Mouse (Mus musculus) liver, embryonic 12.5 days (tissue): ENCODE measurements around the gene Sostdc1. TPM values are rescaled to one million over a fixed set of nuclear protein-coding genes. Genes with fewer than 3 reads are reported as not detected.

Source experiments
- polyA plus RNA-seq: library from polyadenylated mRNA; unstranded; fragments of >200 nt; fragmentation: Nextera tagmentation; extraction: Ambion mirVana; gene quantifications from 2 replicates; pipeline ENCODE4 v1.2.1, GENCODE M21; 2016

Sostdc1 gene
- polyA plus RNA-seq, 1 experiment from 2014 or later: 0.19 TPM

Other genes with a start within 250 kb of the Sostdc1 start
- gene Ankmy2, start 157.0 kb upstream of the Sostdc1 start, polyA plus RNA-seq: 12.7 and 13.6 TPM in 2 replicates
- 99.4 and 103 TPM in 2 replicates for gene Bzw2, start 156.1 kb upstream of the Sostdc1 start, polyA plus RNA-seq
- gene Lrrc72, start 60.7 kb upstream of the Sostdc1 start, polyA plus RNA-seq: not detected in 2 replicates
- 3.1 and 3.4 TPM in 2 replicates for gene Ispd, start 67.3 kb downstream of the Sostdc1 start, polyA plus RNA-seq
- gene D630036H23Rik, start 68.0 kb downstream of the Sostdc1 start, polyA plus RNA-seq: 0.31 and 0.87 TPM in 2 replicates